Mouse (Mus musculus): ENCODE measurements around the gene Map3k6. TPM values are rescaled to one million over a fixed set of nuclear protein-coding genes. Genes with fewer than 3 reads are reported as not detected.
A peak's percentile ranks its signal among the peaks of the same experiment; 100 is the strongest.

The Map3k6 gene
- total RNA-seq, 2 experiments from 2014 or later = 4.6 to 5.7 TPM

- no peak for DNase-seq (ENCODE audit: low spot score in 2 of 2)
These were observed 10.6 kb downstream of the Map3k6 start for GRCm38 (mm10) chr4:133251214-133251613.

GRCm38 (mm10) chr4:133252089-133252488 is 11.5 kb downstream of the Map3k6 start:
- peak in 1 of 2 experiments; percentile 34 for DNase-seq (ENCODE audit: low spot score in 2 of 2)

- no peak for DNase-seq (ENCODE audit: low spot score in 2 of 2)
These were observed 12.8 kb downstream of the Map3k6 start for GRCm38 (mm10) chr4:133253412-133253811.

GRCm38 (mm10) chr4:133255392-133255791 is 14.8 kb downstream of the Map3k6 start:
- no peak for DNase-seq (ENCODE audit: low spot score in 2 of 2)

GRCm38 (mm10) chr4:133256820-133257219 is 16.2 kb downstream of the Map3k6 start:
- peak in 1 of 2 experiments; percentile 46 for DNase-seq (ENCODE audit: low spot score in 2 of 2)

- DNase-seq (ENCODE audit: low spot score in 2 of 2) = no peak
These were observed 16.6 kb downstream of the Map3k6 start for GRCm38 (mm10) chr4:133257230-133257629.

GRCm38 (mm10) chr4:133257798-133258408 is 17.3 kb downstream of the Map3k6 start:
- no peak for DNase-seq (ENCODE audit: low spot score in 2 of 2)

GRCm38 (mm10) chr4:133261641-133262374 is 21.2 kb downstream of the Map3k6 start:
- no peak for DNase-seq (ENCODE audit: low spot score in 2 of 2)

- DNase-seq (ENCODE audit: low spot score in 2 of 2) = no peak
These were observed 21.8 kb downstream of the Map3k6 start for GRCm38 (mm10) chr4:133262375-133262765.

- no peak for DNase-seq (ENCODE audit: low spot score in 2 of 2)
These were observed 22.3 kb downstream of the Map3k6 start, which contains the start of gene Sytl1 for GRCm38 (mm10) chr4:133262882-133263281. Sytl1 (minus strand) TSS chr4:133263113.

GRCm38 (mm10) chr4:133263756-133264155 is 23.1 kb downstream of the Map3k6 start:
- DNase-seq (ENCODE audit: low spot score in 2 of 2) = no peak

GRCm38 (mm10) chr4:133264559-133264958 is 23.9 kb downstream of the Map3k6 start:
- no peak for DNase-seq (ENCODE audit: low spot score in 2 of 2)

- DNase-seq (ENCODE audit: low spot score in 2 of 2) = no peak
These were observed 24.7 kb downstream of the Map3k6 start for GRCm38 (mm10) chr4:133265297-133265696.

GRCm38 (mm10) chr4:133265759-133266158 is 25.1 kb downstream of the Map3k6 start:
- no peak for DNase-seq (ENCODE audit: low spot score in 2 of 2)

GRCm38 (mm10) chr4:133266248-133266880 is 25.7 kb downstream of the Map3k6 start:
- DNase-seq (ENCODE audit: low spot score in 2 of 2) = no peak

- no peak for DNase-seq (ENCODE audit: low spot score in 2 of 2)
These were observed 28.3 kb downstream of the Map3k6 start for GRCm38 (mm10) chr4:133268931-133269330.

- DNase-seq (ENCODE audit: low spot score in 2 of 2) = no peak
These were observed 29.0 kb downstream of the Map3k6 start for GRCm38 (mm10) chr4:133269596-133269995.

GRCm38 (mm10) chr4:133270929-133271328 is 30.3 kb downstream of the Map3k6 start:
- no peak for DNase-seq (ENCODE audit: low spot score in 2 of 2)

- DNase-seq (ENCODE audit: low spot score in 2 of 2) = peak; percentile 98
These were observed 36.7 kb downstream of the Map3k6 start, which contains the start of gene Tmem222 for GRCm38 (mm10) chr4:133277104-133278026. Tmem222 (minus strand) TSS chr4:133277792.

- DNase-seq (ENCODE audit: low spot score in 2 of 2) = no peak
These were observed 37.4 kb downstream of the Map3k6 start for GRCm38 (mm10) chr4:133278067-133278466.

- DNase-seq (ENCODE audit: low spot score in 2 of 2) = no peak
These were observed 37.9 kb downstream of the Map3k6 start for GRCm38 (mm10) chr4:133278482-133278881.

All from layer of hippocampus, postnatal 10 days (tissue).